Comparison of ENCODE assay signal across 8 mouse cellular contexts in the genomic region with DNA sequence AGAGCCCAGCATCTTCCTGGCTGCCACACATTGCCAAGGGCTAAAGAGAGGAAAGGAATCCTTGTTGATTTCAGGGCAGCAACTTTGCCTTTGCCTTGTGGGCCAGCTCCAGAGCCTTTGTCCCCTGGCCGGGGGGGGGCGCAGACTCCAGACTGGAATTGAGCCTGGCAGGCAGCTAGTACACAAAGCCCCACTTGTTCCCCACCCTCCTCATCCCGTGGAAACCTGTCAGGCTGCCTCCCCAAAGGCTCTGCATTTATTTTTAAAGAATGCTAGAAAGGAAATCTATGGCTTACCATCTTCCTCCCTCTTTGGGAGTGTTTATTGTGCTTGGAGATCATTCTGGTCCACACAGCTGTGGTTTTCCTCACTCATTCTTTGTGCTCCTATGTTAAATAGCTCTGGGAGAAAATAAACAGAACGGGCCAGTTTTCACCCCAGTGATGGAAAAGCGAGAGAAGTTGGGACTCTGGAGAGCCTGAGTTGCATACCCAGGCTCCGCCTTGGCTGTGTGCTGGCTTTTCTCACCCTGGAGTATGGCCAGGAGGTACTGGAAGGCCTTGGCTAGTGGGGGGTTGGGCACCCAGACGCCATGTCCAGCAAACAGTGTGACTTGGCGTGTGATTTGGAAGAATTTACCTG. TPM values are rescaled to one million over a fixed set of nuclear protein-coding genes. Genes with fewer than 3 reads are reported as not detected.
DNase-seq lines count a peak whose midpoint lies in the region; ATAC-seq and TF ChIP-seq lines count a peak whose summit lies in the region.

No protein-coding gene starts in this region.

- 42% methylated on average over 8 of the region's 8 CpGs for WGBS in forebrain, embryonic 12.5 days
- WGBS in limb, embryonic 14.5 days, result 19% methylated on average over 8 of the region's 8 CpGs
- 25% methylated on average over 8 of the region's 8 CpGs for WGBS in olfactory bulb, adult 2 months
- 50% methylated on average over 8 of the region's 8 CpGs for WGBS in liver, embryonic 12.5 days (ENCODE audit: insufficient replicate concordance)

- peak; percentile 28 for DNase-seq in adrenal gland, postnatal 25 days
- DNase-seq in adrenal gland, adult 8-10 months, result no peak
- peak; percentile 53 for DNase-seq in MN1 (ENCODE audit: low spot score)
- peak; percentile 50 for DNase-seq in limb, embryonic 14.5 days (ENCODE audit: low spot score)
- no peak for DNase-seq in right cerebral cortex, adult 2 months (ENCODE audit: low spot score in 2 of 2)

- H3K4me3 ChIP-seq in forebrain, embryonic 12.5 days (replicated peaks), result no peak overlapping the region
- no peak overlapping the region for H3K4me3 ChIP-seq in limb, embryonic 14.5 days (replicated peaks; ENCODE audit: low read length)
- no peak overlapping the region for H3K4me3 ChIP-seq in olfactory bulb, adult 2 months (ENCODE audit: insufficient read depth, low read depth, low read length)
- H3K4me3 ChIP-seq in liver, embryonic 12.5 days, result no peak overlapping the region

- no peaks in the 10 kb centered on the region for H3K27me3 ChIP-seq in forebrain, embryonic 12.5 days
- no peaks in the 10 kb centered on the region for H3K27me3 ChIP-seq in limb, embryonic 14.5 days (ENCODE audit: control insufficient read depth, insufficient read depth, low read length)
- H3K27me3 ChIP-seq in liver, embryonic 12.5 days (replicated peaks), result no peaks in the 10 kb centered on the region

- H3K36me3 ChIP-seq in forebrain, embryonic 12.5 days (replicated peaks), result no peaks in the 10 kb centered on the region
- no peaks in the 10 kb centered on the region for H3K36me3 ChIP-seq in limb, embryonic 14.5 days (ENCODE audit: control insufficient read depth, insufficient read depth, low read length)
- no peaks in the 10 kb centered on the region for H3K36me3 ChIP-seq in liver, embryonic 12.5 days

- peaks cover 13% of the 10 kb centered on the region for H3K4me1 ChIP-seq in forebrain, embryonic 12.5 days
- peaks cover 52% of the 10 kb centered on the region for H3K4me1 ChIP-seq in limb, embryonic 14.5 days (ENCODE audit: control insufficient read depth, insufficient read depth, low read length)
- peaks cover 26% of the 10 kb centered on the region for H3K4me1 ChIP-seq in olfactory bulb, adult 2 months (ENCODE audit: control insufficient read depth, insufficient read depth, low read length)
- no peaks in the 10 kb centered on the region; the same call in 1 of the 2 replicates for H3K4me1 ChIP-seq in liver, embryonic 12.5 days

- peak overlapping the region; percentile 70 for H3K27ac ChIP-seq in forebrain, embryonic 12.5 days
- H3K27ac ChIP-seq in limb, embryonic 14.5 days (replicated peaks; ENCODE audit: low read depth, low read length), result peak overlapping the region; percentile 83
- H3K27ac ChIP-seq in olfactory bulb, adult 2 months (ENCODE audit: insufficient read depth, low read depth, low read length), result peak overlapping the region; percentile 54
- H3K27ac ChIP-seq in liver, embryonic 12.5 days, result no peak overlapping the region

- ATAC-seq in forebrain, embryonic 12.5 days (ENCODE audit: low FRiP score), result peak; percentile 42; the same call in 1 of the 2 replicates
- ATAC-seq in limb, embryonic 14.5 days (ENCODE audit: low FRiP score, low read depth), result peak; percentile 50
- ATAC-seq in liver, embryonic 12.5 days, result no peak

- no peak for TF ChIP-seq POLR2A in limb, embryonic 14.5 days (IDR thresholded peaks at IDR 0.05; ENCODE audit: borderline replicate concordance, extremely low read depth, insufficient read depth, insufficient read length)
- no peak for TF ChIP-seq POLR2A in olfactory bulb, adult 2 months (IDR thresholded peaks at IDR 0.05; ENCODE audit: insufficient read depth, low read depth, low read length)

- no peak overlapping the region for H3K4me2 ChIP-seq in forebrain, embryonic 12.5 days
- 0 out of 2 replicates have a peak overlapping the region, but pooled peaks have one; percentile 10 for H3K4me2 ChIP-seq in limb, embryonic 14.5 days (replicated peaks; ENCODE audit: low read depth, low read length, severe bottlenecking)
- H3K4me2 ChIP-seq in liver, embryonic 12.5 days, result no peak overlapping the region

- no peak for TF ChIP-seq CTCF in olfactory bulb, adult 2 months (IDR thresholded peaks at IDR 0.05; ENCODE audit: insufficient read depth, low read depth, low read length)

- no peak overlapping the region for H3K9ac ChIP-seq in forebrain, embryonic 12.5 days
- H3K9ac ChIP-seq in limb, embryonic 14.5 days (ENCODE audit: low read depth, low read length, severe bottlenecking), result no peak overlapping the region
- H3K9ac ChIP-seq in liver, embryonic 12.5 days, result no peak overlapping the region

- no peaks in the 10 kb centered on the region for H3K9me3 ChIP-seq in forebrain, embryonic 12.5 days
- H3K9me3 ChIP-seq in limb, embryonic 14.5 days (ENCODE audit: control insufficient read depth, low read length), result no peaks in the 10 kb centered on the region
- H3K9me3 ChIP-seq in liver, embryonic 12.5 days (replicated peaks), result no peaks in the 10 kb centered on the region

RNA-seq across cellular contexts. Expression of a gene that starts 41.2 kb away (rescaled TPM):
- total RNA-seq in adrenal gland, postnatal 25 days (2021), result 45.6 and 47.1 TPM in 2 replicates
- 10 to 100 TPM; 17.3 to 46.1 (median 32.0) TPM for total RNA-seq in adrenal gland, adult 8-10 months (2022)
- 14.5 and 15.4 TPM in 2 replicates for polyA plus RNA-seq in forebrain, embryonic 12.5 days (2016; fragmentation: Nextera tagmentation; extraction: Ambion mirVana)
- polyA plus RNA-seq in limb, embryonic 14.5 days (2012; rRNA removed), result 22.3 and 25.9 TPM in 2 replicates
- 21.1 and 25.6 TPM in 2 replicates for polyA plus RNA-seq in limb, embryonic 14.5 days (2014; fragmentation: Nextera tagmentation; extraction: Ambion mirVana)
- 254 TPM in 1 of 2 replicates, not detected in the other for polyA plus RNA-seq in olfactory bulb, adult 2 months (2012; ENCODE audit: insufficient read depth, insufficient read length, low replicate concordance, missing spikeins)
- 1.3 and 1.6 TPM in 2 replicates for polyA plus RNA-seq in liver, embryonic 12.5 days (2016; fragmentation: Nextera tagmentation; extraction: Ambion mirVana)

Comparison
In these comparisons a context has a peak if more than half of its experiments do, and no peak if none do; other contexts are left out.
1. DNase-seq: peak in adrenal gland, postnatal 25 days (single experiment), MN1 (single experiment) and limb, embryonic 14.5 days (single experiment); none in adrenal gland, adult 8-10 months (single experiment) and right cerebral cortex, adult 2 months (0 of 2).